Mouse (Mus musculus) sigmoid colon, adult 10 weeks (tissue): ENCODE measurements around the gene D17Wsu92e. TPM values are rescaled to one million over a fixed set of nuclear protein-coding genes. Genes with fewer than 3 reads are reported as not detected.

Experiments used
- polyA plus RNA-seq: library from polyadenylated mRNA; stranded (reverse); fragments of 350-450 nt; fragmentation: Illumina TruSeq; extraction: RNeasy Lipid Tissue Mini Kit (QIAGEN cat#74804); gene quantifications from one replicate; pipeline ENCODE4 v1.2.3, GENCODE M21; 2014; ENCODE audit warnings: low read depth, low replicate concordance

The D17Wsu92e gene
- 57.7 TPM for polyA plus RNA-seq

DNA sequence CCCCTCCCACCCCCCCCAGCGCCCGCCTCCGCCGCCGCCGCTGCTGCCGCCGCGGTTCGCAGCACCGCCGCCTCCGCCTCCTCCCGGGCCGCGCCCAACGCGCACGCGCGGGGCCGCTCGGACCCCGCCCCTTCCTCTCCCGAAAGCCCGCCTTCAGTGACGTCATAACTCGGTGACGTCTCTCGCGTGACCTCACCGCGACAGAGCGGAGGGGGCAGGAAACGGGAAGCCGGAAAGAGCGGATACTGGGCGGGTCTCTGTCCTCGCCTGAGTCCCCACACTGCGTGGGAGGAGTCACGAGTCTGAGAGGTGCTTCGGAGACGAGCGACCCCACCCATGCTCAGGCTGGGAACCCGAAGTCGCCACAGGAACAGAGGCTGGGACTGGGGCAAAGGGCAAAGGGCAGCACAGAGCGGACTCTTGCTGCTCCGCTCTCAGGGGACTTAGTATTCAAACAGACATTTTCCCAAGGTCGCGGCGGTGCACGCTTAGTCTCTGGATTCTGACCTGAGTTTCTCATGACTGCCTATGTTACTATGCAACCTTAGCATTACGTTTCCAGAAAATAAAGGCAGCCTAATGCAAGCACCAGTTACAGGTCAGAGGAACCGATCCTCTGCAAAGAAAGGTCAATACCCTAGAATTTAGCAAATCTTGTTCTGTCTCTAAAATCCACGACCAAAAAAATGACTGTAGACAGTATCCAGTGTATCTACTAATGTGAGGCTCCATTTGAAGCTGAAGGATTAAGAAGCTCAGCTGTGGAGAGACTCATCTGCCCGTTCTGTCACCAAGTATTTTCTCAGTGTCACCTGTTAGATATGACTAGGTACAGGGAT lies at the start of gene D17Wsu92e:
Gene D17Wsu92e (minus strand): TSS at position 81 of the 839 bp plus-strand sequence.

GRCm38 (mm10) chr17:27856265-27856797 lies 35.9 kb upstream of the D17Wsu92e start, which contains the start of gene Uhrf1bp1:
Gene Uhrf1bp1 (plus strand): TSS chr17:27856441.

DNA sequence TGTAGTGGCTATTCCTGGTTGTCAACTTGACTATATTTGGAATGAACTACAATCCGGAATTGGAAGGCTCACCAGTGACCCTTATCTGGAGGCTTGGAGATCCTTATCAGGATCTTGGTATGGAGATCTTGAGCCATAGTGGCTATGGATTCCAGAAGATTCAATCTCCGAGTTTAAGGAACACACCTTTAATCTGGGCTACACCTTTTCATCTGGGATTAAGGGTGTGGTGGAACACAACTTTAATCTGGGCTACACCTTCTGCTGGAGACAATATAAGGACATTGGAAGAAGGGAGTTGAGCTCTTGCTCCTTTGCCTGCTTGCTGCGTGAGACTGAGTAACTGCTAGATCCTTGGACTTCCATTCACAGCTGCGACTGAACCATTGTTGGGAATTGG lies 17.4 kb upstream of the D17Wsu92e start, which contains the start of gene Snrpc:
Gene Snrpc (plus strand): TSS at position 301 of the 400 bp plus-strand sequence.

DNA sequence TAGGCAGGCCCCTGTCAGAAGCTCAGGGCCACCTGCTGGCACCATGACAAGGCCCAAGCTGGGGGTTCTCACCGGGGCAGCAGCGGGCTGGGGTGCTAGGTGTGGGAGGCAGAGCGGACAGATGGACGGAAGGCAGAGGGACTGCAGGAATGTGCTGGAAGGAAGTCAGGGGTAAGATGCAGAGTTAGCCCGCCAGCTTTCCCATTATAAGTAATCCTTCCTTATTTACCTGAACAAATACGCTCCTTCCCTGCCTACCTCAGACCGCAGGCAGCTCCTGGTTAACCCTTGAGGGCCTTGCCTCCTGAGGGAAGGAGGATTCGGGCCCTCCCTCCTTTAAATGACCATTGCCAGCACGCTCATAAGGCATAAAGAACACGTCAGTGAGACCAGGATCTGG lies 91.7 kb downstream of the D17Wsu92e start, which contains the start of gene Spdef:
Gene Spdef (minus strand): TSS at position 186 of the 400 bp plus-strand sequence.

Other genes with a start within 250 kb of the D17Wsu92e start
- gene Nudt3, start 197.2 kb downstream of the D17Wsu92e start, polyA plus RNA-seq, result 17.9 TPM
- gene RPS10-NUDT3, start 185.4 kb downstream of the D17Wsu92e start, polyA plus RNA-seq, result not detected
- 46.2 TPM for gene Rps10, start 184.0 kb downstream of the D17Wsu92e start, polyA plus RNA-seq
- gene Pacsin1, start 165.1 kb downstream of the D17Wsu92e start, polyA plus RNA-seq, result 0.57 TPM
- gene Spdef, start 91.7 kb downstream of the D17Wsu92e start, polyA plus RNA-seq, result 3.0 TPM
- 30.4 TPM for gene Snrpc, start 17.5 kb upstream of the D17Wsu92e start, polyA plus RNA-seq
- gene Uhrf1bp1, start 35.8 kb upstream of the D17Wsu92e start, polyA plus RNA-seq, result 1.8 TPM
- 2.7 TPM for gene Anks1, start 88.7 kb upstream of the D17Wsu92e start, polyA plus RNA-seq
- gene Taf11, start 89.2 kb upstream of the D17Wsu92e start, polyA plus RNA-seq, result 20.8 TPM